Mouse (Mus musculus): ENCODE measurements around the gene Myo3b.

Myo3b gene

GRCm38 (mm10) chr2:70352435-70353165 lies 313.7 kb downstream of the Myo3b start:
- no peak for DNase-seq (ENCODE audit: low spot score)

GRCm38 (mm10) chr2:70354056-70354455 lies 315.1 kb downstream of the Myo3b start:
- DNase-seq (ENCODE audit: low spot score) = no peak

- DNase-seq (ENCODE audit: low spot score) = no peak
These were observed 316.1 kb downstream of the Myo3b start for GRCm38 (mm10) chr2:70355026-70355425.

GRCm38 (mm10) chr2:70369421-70369820 lies 330.5 kb downstream of the Myo3b start:
- DNase-seq (ENCODE audit: low spot score) = no peak

GRCm38 (mm10) chr2:70379341-70379740 lies 340.4 kb downstream of the Myo3b start:
- DNase-seq (ENCODE audit: low spot score) = no peak

- DNase-seq (ENCODE audit: low spot score) = no peak
These were observed 341.0 kb downstream of the Myo3b start for GRCm38 (mm10) chr2:70379939-70380338.

- peak; percentile 8 for DNase-seq (ENCODE audit: low spot score)
These were observed 349.7 kb downstream of the Myo3b start for GRCm38 (mm10) chr2:70388645-70389044.

GRCm38 (mm10) chr2:70389162-70389561 lies 350.2 kb downstream of the Myo3b start:
- DNase-seq (ENCODE audit: low spot score) = no peak

GRCm38 (mm10) chr2:70397734-70398276 lies 358.9 kb downstream of the Myo3b start:
- no peak for DNase-seq (ENCODE audit: low spot score)

GRCm38 (mm10) chr2:70399441-70400115 lies 360.7 kb downstream of the Myo3b start:
- no peak for DNase-seq (ENCODE audit: low spot score)

GRCm38 (mm10) chr2:70400321-70400720 lies 361.4 kb downstream of the Myo3b start:
- DNase-seq (ENCODE audit: low spot score) = no peak

- no peak for DNase-seq (ENCODE audit: low spot score)
These were observed 365.4 kb downstream of the Myo3b start for GRCm38 (mm10) chr2:70404301-70404700.

- DNase-seq (ENCODE audit: low spot score) = no peak
These were observed 367.9 kb downstream of the Myo3b start for GRCm38 (mm10) chr2:70406846-70407245.

- DNase-seq (ENCODE audit: low spot score) = no peak
These were observed 368.8 kb downstream of the Myo3b start for GRCm38 (mm10) chr2:70407729-70408128.

GRCm38 (mm10) chr2:70410298-70410885 lies 371.5 kb downstream of the Myo3b start:
- DNase-seq (ENCODE audit: low spot score) = no peak

GRCm38 (mm10) chr2:70412315-70412714 lies 373.4 kb downstream of the Myo3b start:
- DNase-seq (ENCODE audit: low spot score) = no peak

- DNase-seq (ENCODE audit: low spot score) = no peak
These were observed 375.5 kb downstream of the Myo3b start for GRCm38 (mm10) chr2:70414386-70414785.

- no peak for DNase-seq (ENCODE audit: low spot score)
These were observed 376.6 kb downstream of the Myo3b start for GRCm38 (mm10) chr2:70415521-70415920.

- DNase-seq (ENCODE audit: low spot score) = no peak
These were observed 380.4 kb downstream of the Myo3b start for GRCm38 (mm10) chr2:70419336-70419735.

- no peak for DNase-seq (ENCODE audit: low spot score)
These were observed 382.4 kb downstream of the Myo3b start for GRCm38 (mm10) chr2:70421144-70421874.

GRCm38 (mm10) chr2:70425611-70426010 lies 386.7 kb downstream of the Myo3b start:
- DNase-seq (ENCODE audit: low spot score) = peak; percentile 18

GRCm38 (mm10) chr2:70443035-70443434 lies 404.1 kb downstream of the Myo3b start:
- DNase-seq (ENCODE audit: low spot score) = no peak
